Mouse (Mus musculus) bone marrow macrophage, adult 2 months (primary cell): ENCODE measurements around the gene Scn4a. TPM values are rescaled to one million over a fixed set of nuclear protein-coding genes. Genes with fewer than 3 reads are reported as not detected.
A peak's percentile ranks its signal among the peaks of the same experiment; 100 is the strongest.

Source experiments
- H3K27ac ChIP-seq: 2 replicates; pipeline ENCODE4 v1.5.1; 2012; ENCODE audit warnings: low read depth, low read length; ENCODE audit not compliant: insufficient read depth
- H3K4me1 ChIP-seq: 2 replicates; pipeline ENCODE4 v1.6.1; 2012; ENCODE audit warnings: low read length; ENCODE audit not compliant: control insufficient read depth, insufficient read depth
- H3K4me3 ChIP-seq: 2 replicates; pipeline ENCODE4 v1.5.1; 2012; ENCODE audit warnings: mild to moderate bottlenecking, low read length, moderate library complexity; ENCODE audit not compliant: insufficient read depth
- CTCF ChIP-seq: IDR thresholded peaks from 2 replicates; pipeline ENCODE4 v1.5.1; 2012; ENCODE audit warnings: low read depth, mild to moderate bottlenecking, low read length, moderate library complexity
- POLR2A ChIP-seq: IDR thresholded peaks from 2 replicates; pipeline ENCODE4 v1.6.1; 2012; ENCODE audit warnings: mild to moderate bottlenecking, low read depth, low read length, borderline replicate concordance
- polyA plus RNA-seq: library from polyadenylated mRNA; stranded (reverse); fragments of >200 nt; gene quantifications from 2 replicates; pipeline ENCODE4 v1.2.4, GENCODE M21; 2012; ENCODE audit not compliant: missing spikeins, insufficient read depth, insufficient read length

The Scn4a gene
- polyA plus RNA-seq, 1 experiment = not detected

DNA sequence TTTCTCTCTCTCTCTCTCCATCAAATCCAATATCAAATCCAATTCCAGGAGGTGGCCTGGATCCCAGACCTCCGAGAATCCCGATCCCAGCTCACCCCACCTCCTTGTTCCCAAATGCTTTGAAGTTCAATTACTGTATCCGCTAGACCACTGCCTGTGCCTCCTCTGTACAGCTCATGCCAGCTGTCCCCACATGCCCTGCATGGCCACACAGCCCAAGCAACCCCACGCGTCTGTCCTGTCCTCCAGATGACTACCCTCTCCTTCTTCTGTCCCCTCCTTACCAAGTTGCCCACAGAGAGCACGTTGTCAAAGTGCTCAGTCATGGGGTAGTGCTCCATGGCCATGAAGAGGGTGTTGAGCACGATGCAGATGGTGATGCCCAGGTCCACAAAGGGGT, 14.2 kb downstream of the Scn4a start:
- TF ChIP-seq CTCF = no peak
- no peak for TF ChIP-seq POLR2A
- H3K4me3 ChIP-seq = no peak overlapping the region
- no peaks in the 10 kb centered on the region for H3K4me1 ChIP-seq
- H3K27ac ChIP-seq = no peak overlapping the region

DNA sequence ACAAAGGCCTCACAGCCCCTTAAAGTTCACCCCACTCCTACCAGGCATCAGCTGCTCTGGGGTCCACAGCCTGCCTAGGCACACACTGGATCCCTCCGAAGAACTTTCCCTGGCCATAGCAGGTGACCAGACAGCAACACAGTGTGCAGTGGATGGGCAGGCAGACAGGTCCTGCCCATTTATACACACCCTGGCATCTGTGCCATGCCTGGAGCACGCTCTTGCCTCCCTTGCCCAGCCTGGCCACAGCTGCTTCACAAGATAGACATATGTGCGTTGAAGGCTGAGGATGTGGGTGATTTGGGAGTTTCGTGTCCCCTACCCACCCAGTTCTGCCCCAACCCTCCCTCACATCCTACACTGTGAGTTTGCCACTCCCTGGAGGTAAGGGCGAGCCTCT, 15.1 kb downstream of the Scn4a start:
- no peak for TF ChIP-seq CTCF
- no peak for TF ChIP-seq POLR2A
- no peak overlapping the region for H3K4me3 ChIP-seq
- H3K27ac ChIP-seq = no peak overlapping the region
- no peaks in the 10 kb centered on the region for H3K4me1 ChIP-seq

DNA sequence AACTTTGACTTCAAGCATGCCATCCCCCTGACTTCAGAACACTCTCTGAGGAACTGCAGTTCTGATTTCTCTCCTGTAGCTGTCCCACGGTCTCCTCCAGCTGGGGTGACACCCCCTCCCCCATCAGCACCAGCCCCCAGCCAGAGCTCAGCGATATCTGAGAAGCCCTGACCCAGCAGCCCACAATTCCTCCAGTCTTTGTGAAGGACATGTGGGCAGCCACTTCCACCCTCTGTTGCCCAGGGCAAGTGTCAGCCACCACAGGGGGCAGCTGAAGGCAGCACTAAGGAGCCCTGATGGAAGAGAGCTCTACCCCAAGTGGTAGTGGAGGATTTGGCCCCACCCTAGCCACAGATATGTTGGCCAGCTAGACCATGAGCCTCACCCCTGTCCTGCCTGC, 19.0 kb downstream of the Scn4a start:
- H3K4me3 ChIP-seq = no peak overlapping the region
- no peak overlapping the region for H3K27ac ChIP-seq
- TF ChIP-seq POLR2A = no peak
- peaks cover 6% of the 10 kb centered on the region for H3K4me1 ChIP-seq

DNA sequence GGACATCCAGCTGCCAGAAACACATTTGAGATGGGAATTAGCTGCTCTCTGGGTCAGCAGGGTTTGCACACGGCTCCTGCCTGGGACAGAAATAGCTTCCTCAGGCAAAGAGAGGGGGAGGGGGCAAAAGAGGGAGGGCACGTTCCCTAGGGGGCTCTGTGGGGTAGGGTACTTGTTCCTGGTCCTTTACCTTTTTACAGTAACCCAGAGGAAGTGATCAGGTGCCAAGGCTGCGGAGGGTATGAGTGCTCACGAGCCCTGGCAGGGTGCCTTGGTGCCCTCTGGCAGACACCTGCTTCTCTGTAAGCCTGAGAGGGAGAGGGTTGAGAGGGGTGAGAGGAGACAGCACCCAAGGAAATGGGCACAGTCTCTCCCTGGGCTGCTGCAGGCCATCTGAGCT, 20.6 kb downstream of the Scn4a start:
- H3K4me3 ChIP-seq = no peak overlapping the region
- H3K4me1 ChIP-seq = peaks cover 9% of the 10 kb centered on the region
- H3K27ac ChIP-seq = no peak overlapping the region
- TF ChIP-seq POLR2A (no peak), CTCF (no peak)

DNA sequence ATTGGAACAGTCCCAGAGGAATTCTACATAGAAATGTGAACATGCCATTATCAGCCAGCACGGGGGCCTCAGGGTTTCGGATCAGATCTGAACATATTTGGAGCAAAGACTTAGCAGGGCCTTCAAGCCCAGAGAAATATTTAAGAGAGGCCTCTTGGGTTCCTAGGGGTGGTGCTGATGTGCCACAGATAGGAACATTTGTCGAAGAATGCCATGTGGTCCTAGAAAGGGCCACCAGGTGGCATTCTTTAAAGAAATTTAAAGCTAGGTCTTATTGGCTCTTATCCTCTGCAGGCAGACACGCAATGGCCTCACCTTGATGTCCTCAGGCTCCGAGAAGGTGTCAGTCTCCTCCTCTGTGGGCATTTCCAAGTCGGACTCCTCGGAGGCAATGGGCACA, 23.4 kb downstream of the Scn4a start:
- no peak overlapping the region for H3K4me3 ChIP-seq
- no peak overlapping the region for H3K27ac ChIP-seq
- peaks cover 9% of the 10 kb centered on the region for H3K4me1 ChIP-seq
- TF ChIP-seq CTCF (peak; percentile 53; the same call in 1 of the 2 replicates), POLR2A (no peak)

DNA sequence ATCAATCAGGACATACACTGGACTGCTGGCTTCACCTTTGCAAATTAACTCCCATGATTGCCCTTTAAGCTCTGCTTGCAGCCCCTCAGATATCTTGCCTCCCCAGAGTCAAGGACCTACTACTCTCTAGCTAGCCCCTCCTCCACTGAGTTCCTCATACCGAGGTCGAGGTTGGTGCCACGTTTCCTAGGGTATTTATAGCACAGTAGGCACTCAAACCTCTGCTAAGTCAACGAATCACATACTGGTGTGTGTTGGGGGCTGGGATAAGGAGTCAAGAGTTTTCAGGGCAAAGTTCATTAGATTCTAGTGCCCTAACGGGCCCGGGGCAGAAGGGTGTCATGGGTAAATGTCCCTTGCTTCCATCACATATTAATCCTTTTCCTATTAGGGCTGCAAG, 24.0 kb downstream of the Scn4a start:
- no peak for TF ChIP-seq POLR2A
- no peak for TF ChIP-seq CTCF
- Histone ChIP-seq H3K27ac (no peak overlapping the region), H3K4me3 (no peak overlapping the region), H3K4me1 (peaks cover 9% of the 10 kb centered on the region)

DNA sequence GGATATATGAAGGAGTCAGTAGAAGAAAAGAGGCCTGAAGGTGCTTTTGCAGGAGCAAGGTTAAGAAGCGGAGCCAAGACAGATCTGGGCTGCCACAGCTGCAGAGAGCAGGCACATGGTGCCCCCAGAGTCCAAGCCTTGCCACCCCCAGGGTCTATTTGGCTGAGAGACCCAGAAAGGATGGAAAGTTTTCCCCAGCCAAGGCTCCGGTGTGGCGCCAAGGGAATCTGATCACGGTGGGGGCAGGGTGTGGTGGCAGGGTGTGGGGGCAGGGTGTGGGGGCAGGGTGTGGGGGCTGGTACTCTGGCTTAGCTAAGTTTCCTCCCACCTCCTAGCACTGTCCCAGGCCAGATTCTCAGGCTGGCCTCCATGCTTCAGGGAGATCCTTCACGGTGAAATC, 24.6 kb downstream of the Scn4a start:
- H3K4me3 ChIP-seq = no peak overlapping the region
- H3K27ac ChIP-seq = no peak overlapping the region
- no peak for TF ChIP-seq POLR2A
- no peak for TF ChIP-seq CTCF
- H3K4me1 ChIP-seq = peaks cover 9% of the 10 kb centered on the region

DNA sequence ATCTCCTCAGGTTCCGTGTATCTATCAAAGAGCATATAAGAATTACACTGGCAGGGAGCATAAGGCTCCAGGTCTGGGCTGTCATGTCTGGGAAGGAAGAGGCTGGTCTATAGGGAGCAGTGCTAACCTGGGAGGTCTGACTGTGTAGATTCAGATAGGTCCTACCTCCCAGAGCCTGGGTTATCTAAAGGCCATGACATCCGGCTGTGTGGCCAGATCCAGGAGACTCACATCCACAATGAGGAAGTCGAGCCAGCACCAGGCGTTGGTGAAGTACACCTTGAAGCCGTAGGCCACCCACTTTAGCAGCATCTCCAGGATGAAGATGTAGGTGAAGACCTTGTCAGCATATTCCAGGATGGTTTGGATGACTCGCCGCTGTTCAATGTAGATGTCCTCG, 26.6 kb downstream of the Scn4a start:
- Histone ChIP-seq H3K4me1 (peaks cover 9% of the 10 kb centered on the region), H3K4me3 (no peak overlapping the region), H3K27ac (no peak overlapping the region)
- TF ChIP-seq CTCF = no peak
- TF ChIP-seq POLR2A = no peak

DNA sequence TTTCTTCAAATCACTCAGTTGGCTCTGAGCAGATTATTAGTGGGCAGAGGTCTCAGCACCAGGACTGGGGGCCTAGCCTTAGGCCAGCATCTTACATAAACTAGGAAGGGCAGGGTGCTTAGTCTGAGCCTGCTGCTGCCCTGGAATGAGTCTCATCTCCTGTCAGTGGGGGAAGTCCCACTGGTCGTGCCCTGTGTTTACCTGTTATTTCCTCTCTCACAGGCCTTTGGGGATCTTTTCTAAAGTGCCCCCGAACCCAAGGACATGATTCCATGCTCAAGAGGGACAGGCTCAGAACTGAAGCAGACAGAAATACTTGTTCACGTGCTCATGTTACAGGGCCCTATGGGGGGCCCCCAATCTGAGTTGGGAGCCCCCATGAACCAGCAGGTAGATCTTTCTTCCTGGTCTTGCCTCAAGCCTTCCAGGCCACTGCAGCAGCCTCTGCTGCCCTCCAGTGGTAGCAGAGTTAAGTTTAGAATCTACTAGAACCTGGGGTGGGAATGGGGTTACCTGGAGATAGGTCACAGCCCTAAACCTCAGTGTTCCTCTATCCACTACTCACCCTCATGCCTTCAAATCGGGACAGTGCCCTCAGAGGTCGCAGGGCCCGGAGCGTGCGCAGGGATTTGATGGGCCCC, 27.4 kb downstream of the Scn4a start:
- H3K27ac ChIP-seq = no peak overlapping the region

DNA sequence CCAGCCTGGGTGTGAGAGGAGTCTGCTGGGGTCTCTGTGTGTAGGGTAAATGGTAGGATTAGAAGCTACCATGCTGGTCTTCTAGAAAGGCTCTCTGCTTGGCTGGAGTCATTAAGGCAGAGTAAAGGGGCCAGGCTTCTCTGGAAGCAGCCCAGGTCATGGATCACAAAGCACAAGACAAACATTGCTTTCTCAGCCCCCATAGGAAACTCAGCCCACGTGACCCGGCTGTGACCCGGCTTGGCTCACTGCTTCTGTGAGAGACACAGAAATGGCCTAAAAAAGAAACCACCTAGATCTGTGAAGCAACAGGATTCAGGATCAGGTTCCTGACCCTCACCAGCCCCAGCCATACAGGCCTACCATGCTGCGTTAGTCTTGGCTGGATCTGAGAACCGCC, 28.2 kb downstream of the Scn4a start:
- no peak overlapping the region for H3K27ac ChIP-seq
- H3K4me3 ChIP-seq = no peak overlapping the region
- TF ChIP-seq CTCF = no peak
- peaks cover 9% of the 10 kb centered on the region for H3K4me1 ChIP-seq

More for the DNA sequence above, 27.4 kb downstream of the Scn4a start:
- Histone ChIP-seq H3K4me1 (peaks cover 9% of the 10 kb centered on the region), H3K4me3 (no peak overlapping the region)
- TF ChIP-seq POLR2A = no peak
- TF ChIP-seq CTCF = peak; percentile 91
